Mouse (Mus musculus): ENCODE data around the gene Angptl8.
"Not testable (repeated sequence)": the region's sequence is repeated elsewhere in the genome, so short reads cannot be mapped to it uniquely, and the experiment has no call there.

Gene Angptl8

GRCm38 (mm10) chr9:21849691-21850677 lies 14.7 kb downstream of the Angptl8 start:
- no peak for DNase-seq (ENCODE audit: low spot score)

DNA sequence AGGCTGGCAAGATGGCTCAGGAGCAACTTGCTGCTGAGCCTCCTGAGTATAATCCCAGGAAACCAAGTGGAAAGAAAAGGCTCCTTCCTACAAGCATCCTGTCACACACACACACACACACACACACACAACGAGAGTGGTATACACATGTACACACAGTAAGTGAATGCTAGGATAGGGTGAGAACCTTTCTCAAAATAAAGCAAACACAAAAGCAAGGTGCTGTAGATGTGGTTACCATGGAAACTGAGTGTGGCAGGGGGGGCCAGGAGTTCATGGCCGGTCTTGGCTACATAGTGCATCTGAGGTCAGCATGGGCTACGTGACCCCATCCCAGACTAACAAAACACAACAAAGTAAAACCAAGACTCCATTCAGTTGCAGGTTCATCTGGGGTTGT lies 15.8 kb downstream of the Angptl8 start:
- no peak for DNase-seq (ENCODE audit: low spot score)

GRCm38 (mm10) chr9:21852128-21853091 lies 17.1 kb downstream of the Angptl8 start, which contains the start of gene Dock6:
Gene Dock6, minus strand, starts transcription at chr9:21852635.
- DNase-seq (ENCODE audit: low spot score): peak; percentile 94

- no peak for DNase-seq (ENCODE audit: low spot score)
Measured at GRCm38 (mm10) chr9:21853961-21854360, 18.7 kb downstream of the Angptl8 start.

DNA sequence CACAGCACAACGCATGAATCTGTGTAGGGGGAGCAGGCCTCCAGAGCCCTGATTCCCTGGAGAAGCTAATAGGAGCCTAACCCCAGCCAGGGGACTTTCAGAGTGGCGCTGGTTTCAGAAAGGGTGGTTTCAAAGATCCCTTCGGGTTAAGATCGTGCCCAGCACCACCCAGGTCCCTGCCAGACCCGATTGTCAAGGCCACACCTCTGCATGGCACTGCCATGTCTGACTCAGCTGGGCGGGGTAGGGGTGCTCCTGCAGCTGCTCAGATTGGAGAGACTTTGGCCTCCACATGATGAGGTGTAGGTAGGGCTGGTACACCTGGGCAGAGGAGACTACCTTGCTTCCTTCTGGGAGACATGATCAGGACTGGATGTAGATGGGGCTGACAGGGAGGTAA lies 19.6 kb downstream of the Angptl8 start:
- no peak for DNase-seq (ENCODE audit: low spot score)

DNA sequence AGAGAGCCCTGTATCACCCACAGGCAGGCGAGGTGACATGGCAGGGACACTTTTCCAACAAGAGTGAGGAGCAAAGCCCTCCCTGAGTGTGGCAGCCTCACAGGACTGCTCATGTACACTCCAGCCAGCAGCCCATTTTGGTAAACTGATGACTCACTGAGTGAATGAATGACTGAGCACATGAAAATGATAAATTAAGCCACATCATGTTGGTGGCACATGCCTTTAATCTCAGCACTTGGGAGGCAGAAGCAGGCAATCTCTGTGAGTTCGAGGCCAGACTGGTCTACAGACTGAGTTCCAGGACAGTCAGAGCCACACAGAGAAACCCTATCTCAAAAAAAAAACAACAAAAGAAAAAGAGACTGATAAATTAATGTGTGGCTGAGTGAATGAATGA lies 22.2 kb downstream of the Angptl8 start:
- no peak for DNase-seq (ENCODE audit: low spot score)

DNA sequence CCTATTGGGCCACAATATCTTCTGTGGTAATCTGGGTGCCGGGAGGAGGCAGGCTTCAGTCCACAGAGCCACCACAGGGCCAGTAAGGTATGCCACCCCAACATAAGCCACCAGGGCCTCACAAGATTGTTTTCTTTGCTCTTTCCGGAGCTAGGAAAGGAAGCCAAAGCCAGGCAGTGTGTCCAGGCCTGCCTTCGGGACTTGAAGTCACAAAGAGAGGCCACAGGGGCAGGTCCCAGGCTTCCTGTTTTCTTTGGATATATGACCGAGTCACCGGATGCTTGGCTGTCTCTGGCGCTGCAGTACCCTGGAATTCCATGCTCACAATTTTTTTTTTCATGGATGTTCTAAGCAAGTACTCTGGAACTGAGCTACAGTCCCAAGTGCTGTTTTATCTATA lies 22.8 kb downstream of the Angptl8 start:
- DNase-seq (ENCODE audit: low spot score): no peak

GRCm38 (mm10) chr9:21859606-21860005 lies 24.3 kb downstream of the Angptl8 start:
- no peak for DNase-seq (ENCODE audit: low spot score)

GRCm38 (mm10) chr9:21860349-21860748 lies 25.0 kb downstream of the Angptl8 start:
- not testable (repeated sequence) for DNase-seq (ENCODE audit: low spot score)

DNA sequence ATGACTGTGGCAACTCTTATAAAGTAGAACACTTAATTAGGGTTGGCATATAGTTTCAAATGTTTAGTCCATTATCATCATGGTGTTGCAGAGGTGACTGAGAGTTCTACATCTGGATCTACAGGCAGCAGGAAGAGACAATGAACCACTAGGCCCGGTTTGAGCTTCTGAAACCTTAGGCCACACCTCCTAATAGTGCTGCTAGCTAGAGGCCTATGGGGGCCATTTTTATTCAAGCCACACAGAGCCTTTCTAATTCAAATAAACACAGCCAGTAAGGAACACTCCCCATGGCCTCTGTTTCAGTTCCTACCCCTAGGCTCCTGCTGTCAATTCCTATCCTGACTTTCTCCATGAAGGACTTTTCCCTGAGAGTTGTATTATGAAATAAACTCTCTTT lies 26.9 kb downstream of the Angptl8 start:
- DNase-seq (ENCODE audit: low spot score): no peak

DNA sequence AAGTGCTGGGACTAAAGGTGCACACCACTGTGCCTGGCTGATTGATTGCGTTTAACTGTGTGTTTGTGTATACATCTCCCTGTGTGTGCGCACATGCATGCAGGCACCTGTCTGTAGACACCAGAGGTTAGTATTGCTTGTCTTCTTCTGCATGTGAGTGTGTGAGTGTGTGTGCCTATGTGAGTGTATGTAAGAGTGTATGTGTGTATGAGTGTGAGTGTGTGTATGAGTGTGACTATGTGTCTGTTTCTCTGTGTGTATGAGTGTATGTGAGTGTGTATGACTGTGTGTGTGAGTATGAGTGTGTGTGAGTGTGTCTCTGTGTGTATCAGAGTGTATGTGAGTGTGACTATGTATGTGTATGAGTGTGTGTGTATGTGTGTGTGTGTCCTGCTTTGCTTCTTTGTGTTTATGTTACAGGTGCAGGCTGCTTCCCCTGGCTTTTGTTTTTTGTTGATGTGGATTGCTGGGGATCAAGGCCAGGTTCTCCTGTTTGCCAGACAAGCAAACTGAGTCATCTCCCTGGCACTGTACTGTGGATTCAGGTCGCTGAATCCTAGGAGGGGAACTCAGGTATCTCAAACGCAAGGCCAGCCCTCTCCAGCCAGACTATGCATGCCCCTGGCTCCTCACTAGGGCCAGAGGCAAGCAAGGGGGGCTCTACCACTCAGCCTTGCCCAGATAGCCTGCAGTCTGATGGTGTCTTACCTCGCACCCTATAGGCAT lies 30.5 kb downstream of the Angptl8 start:
- DNase-seq (ENCODE audit: low spot score): no peak

- no peak for DNase-seq (ENCODE audit: low spot score)
Measured at GRCm38 (mm10) chr9:21866641-21867040, 31.3 kb downstream of the Angptl8 start.

- no peak for DNase-seq (ENCODE audit: low spot score)
Measured at GRCm38 (mm10) chr9:21867726-21868125, 32.4 kb downstream of the Angptl8 start.

GRCm38 (mm10) chr9:21869290-21869689 lies 34.0 kb downstream of the Angptl8 start:
- peak; percentile 50 for DNase-seq (ENCODE audit: low spot score)

GRCm38 (mm10) chr9:21870879-21871524 lies 35.7 kb downstream of the Angptl8 start:
- DNase-seq (ENCODE audit: low spot score): peak; percentile 82

GRCm38 (mm10) chr9:21872204-21872603 lies 36.9 kb downstream of the Angptl8 start:
- DNase-seq (ENCODE audit: low spot score): no peak

DNA sequence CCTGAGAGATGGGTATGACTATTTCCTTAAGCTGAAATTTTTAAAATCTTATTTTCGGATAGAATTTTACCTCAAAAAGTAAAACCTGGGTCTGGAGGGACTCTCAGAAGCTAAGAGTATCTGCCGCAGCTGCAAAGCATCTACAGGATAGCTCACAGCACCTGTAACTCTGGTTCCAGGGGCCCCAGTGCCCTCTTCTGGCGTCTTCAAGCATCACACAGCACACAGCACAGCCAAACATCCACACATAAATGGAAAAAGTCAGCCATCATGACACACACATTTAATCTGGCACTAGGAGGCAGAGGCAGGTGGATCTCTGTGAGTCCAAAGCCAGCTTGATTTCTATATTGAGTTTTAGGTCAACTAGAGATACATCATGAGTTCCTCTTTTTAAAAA lies 41.3 kb downstream of the Angptl8 start:
- DNase-seq (ENCODE audit: low spot score): no peak

Measured in retina, embryonic 14.5 days (tissue).